Mouse (Mus musculus) C2C12 (cell line): Measurements from ENCODE around the gene Chdh.

Experiments used
- CTCF ChIP-seq: IDR thresholded peaks from one replicate; pipeline ENCODE4 v1.5.1; 2011; ENCODE audit not compliant: control insufficient read depth, insufficient read depth, insufficient read length
- MAX ChIP-seq: IDR thresholded peaks from one replicate; pipeline ENCODE4 v1.6.1; 2011; ENCODE audit warnings: mild to moderate bottlenecking, control low read depth
- MYOD1 ChIP-seq: IDR thresholded peaks from one replicate; pipeline ENCODE4 v1.6.1; 2011; ENCODE audit warnings: low read depth; ENCODE audit not compliant: control insufficient read depth, insufficient read length
- USF1 ChIP-seq: IDR thresholded peaks from one replicate; pipeline ENCODE4 v1.6.1; 2011; ENCODE audit warnings: low read depth, mild to moderate bottlenecking, control low read depth, moderate library complexity

GRCm38 (mm10) chr14:30009864-30010560 lies 1.2 kb downstream of the Chdh start:
- TF ChIP-seq CTCF (no peak), MYOD1 (no peak), MAX (no peak), USF1 (no peak)
